Mouse (Mus musculus) forebrain, embryonic 14.5 days (tissue): Measurements from ENCODE around the gene Mroh7. TPM values are rescaled to one million over a fixed set of nuclear protein-coding genes. Genes with fewer than 3 reads are reported as not detected.
A peak's percentile ranks its signal among the peaks of the same experiment; 100 is the strongest.
"Not testable (repeated sequence)": the region's sequence is repeated elsewhere in the genome, so short reads cannot be mapped to it uniquely, and the experiment has no call there.

Experiments
- ATAC-seq: fragments of 200-750 bp; cut with Nextera tagmentation; 2 replicates; pipeline ENCODE4 v1.8.0; 2017; ENCODE audit warnings: mild to moderate bottlenecking, moderate library complexity
- DNase-seq: peaks from one replicate; pipeline ENCODE4 v3.0.0-alpha.2; 2015; ENCODE audit warnings: low spot score
- H3K27ac ChIP-seq: fragments of 300-500 bp; sonication (generic); 2 replicates; pipeline ENCODE4 v1.5.1; 2014; ENCODE audit warnings: low read depth, mild to moderate bottlenecking, control low read depth, low read length, moderate library complexity
- H3K27me3 ChIP-seq: fragments of 300-500 bp; sonication (generic); replicated peaks from 2 replicates; pipeline ENCODE4 v1.6.1; 2014; ENCODE audit warnings: low read length, control low read depth, mixed read lengths; ENCODE audit not compliant: control insufficient read depth, insufficient read depth
- H3K36me3 ChIP-seq: fragments of 300-500 bp; sonication (generic); 2 replicates; pipeline ENCODE4 v1.6.1; 2014; ENCODE audit warnings: low read length, control low read depth; ENCODE audit not compliant: control insufficient read depth, insufficient read depth
- H3K4me1 ChIP-seq: fragments of 300-500 bp; sonication (generic); 2 replicates; pipeline ENCODE4 v1.6.1; 2014; ENCODE audit warnings: antibody characterized with exemption, low read length, control low read depth; ENCODE audit not compliant: control insufficient read depth, insufficient read depth
- H3K4me2 ChIP-seq: fragments of 300-500 bp; sonication (generic); 2 replicates; pipeline ENCODE4 v1.6.1; 2014; ENCODE audit warnings: mild to moderate bottlenecking, control low read depth, low read length
- H3K4me3 ChIP-seq: fragments of 300-500 bp; sonication (generic); 2 replicates; pipeline ENCODE4 v1.5.1; 2014; ENCODE audit warnings: low read depth, low read length, control low read depth
- H3K9ac ChIP-seq: fragments of 300-500 bp; sonication (generic); 2 replicates; pipeline ENCODE4 v1.6.1; 2014; ENCODE audit warnings: mild to moderate bottlenecking, low read length, control low read depth, moderate library complexity
- H3K9me3 ChIP-seq: fragments of 300-500 bp; sonication (generic); replicated peaks from 2 replicates; pipeline ENCODE4 v1.6.1; 2016; ENCODE audit warnings: low read length, control low read depth, mixed read lengths; ENCODE audit not compliant: control insufficient read depth
- WGBS: fragments of 180-500 bp; shearing (Covaris S2); extraction: QIAGEN DNeasy Blood & Tissue Kit; methylation state at CpG from one replicate; pipeline ENCODE4 v1.1.7; 2014; 5-methylcytosine and 5-hydroxymethylcytosine counted together
- polyA plus RNA-seq: library from polyadenylated mRNA; unstranded; fragments of >200 nt; fragmentation: Nextera tagmentation; extraction: Ambion mirVana; gene quantifications from 2 replicates; pipeline ENCODE4 v1.2.1, GENCODE M21; 2014

Gene Mroh7
- 0.09 and 0.18 TPM in 2 replicates for polyA plus RNA-seq

DNA sequence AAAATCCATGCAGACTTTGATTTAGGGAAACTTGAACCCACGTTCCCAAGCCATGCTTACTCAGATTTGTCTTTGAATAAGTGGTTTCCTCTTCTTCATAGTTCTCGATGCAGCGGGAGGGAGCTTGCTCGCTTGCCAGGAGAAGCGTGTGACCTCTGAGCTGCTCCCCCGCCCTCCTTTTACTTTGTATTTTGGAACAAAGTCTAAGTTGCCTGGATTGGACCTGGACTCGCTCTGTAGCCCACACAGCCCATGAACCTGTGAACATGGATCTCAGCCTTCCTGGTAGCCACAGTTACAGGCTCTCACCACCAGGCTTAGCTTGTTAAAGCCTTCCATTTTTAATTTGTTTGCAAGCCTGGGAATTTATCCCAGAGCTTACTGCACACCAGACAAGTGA, at the start of gene Mroh7:
Gene Mroh7 (minus strand): TSS at position 112 of the 400 bp plus-strand sequence.
- Histone ChIP-seq H3K4me1 (no peaks in the 10 kb centered on the region), H3K27me3 (no peaks in the 10 kb centered on the region), H3K9ac (no peak within 1 kb of the TSS), H3K36me3 (no peaks in the 10 kb centered on the region), H3K27ac (no peak within 1 kb of the TSS), H3K4me2 (no peak within 1 kb of the TSS), H3K4me3 (no peak within 1 kb of the TSS), H3K9me3 (no peaks in the 10 kb centered on the region)
- DNase-seq (no peak), ATAC-seq (no peak)
- 81% methylated on average over 7 of the region's 7 CpGs for WGBS

DNA sequence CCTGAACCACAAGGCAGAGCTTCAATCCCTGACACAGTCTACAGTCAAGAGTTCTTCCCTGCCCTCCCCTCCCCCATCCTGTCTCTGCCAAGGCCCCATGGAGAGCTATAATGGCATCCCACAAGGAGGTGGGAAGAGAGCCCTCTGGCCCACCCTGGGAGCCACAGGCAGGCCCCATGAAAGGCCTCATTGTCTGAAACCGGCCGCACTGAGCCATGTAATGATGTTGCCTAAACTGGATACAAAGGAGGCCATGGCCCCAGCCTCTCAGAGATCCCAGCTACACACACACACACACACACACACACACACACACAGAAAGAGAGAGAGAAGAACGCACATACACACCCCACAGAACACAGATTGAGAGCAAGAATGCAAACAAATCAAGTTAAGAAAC, 49.3 kb upstream of the Mroh7 start:
- peaks cover 24% of the 10 kb centered on the region for H3K4me1 ChIP-seq
- 2% methylated on average over 3 of the region's 3 CpGs for WGBS
- peak; percentile 81 for ATAC-seq

DNA sequence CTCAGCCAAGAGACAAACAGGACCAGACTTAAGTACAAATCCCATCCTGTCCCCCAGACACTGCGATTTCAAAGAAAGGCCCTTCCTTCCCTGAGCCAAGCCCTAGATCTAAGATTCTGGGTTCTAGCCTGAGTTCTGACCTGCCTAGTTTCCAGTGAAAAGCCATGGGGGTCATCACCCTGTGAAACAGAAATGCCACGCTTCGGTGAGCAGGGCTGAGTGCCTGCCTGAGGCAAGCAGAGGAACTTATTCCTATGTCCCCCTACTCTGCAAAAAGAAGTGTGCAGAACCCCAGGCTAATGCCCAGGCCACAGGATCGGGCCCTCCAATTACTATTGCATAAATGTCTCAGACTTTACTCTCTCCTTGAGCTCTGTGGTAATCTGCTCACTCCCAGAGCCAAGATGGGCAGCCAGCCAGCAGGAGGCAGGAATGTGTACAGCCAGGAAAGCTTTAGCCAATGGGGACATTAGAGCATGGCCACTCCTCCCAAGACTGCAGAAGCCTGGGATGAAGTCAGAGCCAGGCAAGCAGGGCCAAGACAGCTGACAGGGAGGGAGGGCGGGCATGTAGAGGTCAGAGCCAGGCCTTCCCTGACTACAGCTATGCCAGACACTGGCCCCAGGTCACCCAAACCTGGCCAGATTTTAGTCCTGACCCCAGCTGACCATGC, 47.5 kb upstream of the Mroh7 start:
- Histone ChIP-seq H3K4me3 (no peak overlapping the region), H3K9ac (no peak overlapping the region; the same call in 1 of the 2 replicates)
- WGBS, result 28% methylated on average over 5 of the region's 5 CpGs

More for the DNA sequence above, 49.3 kb upstream of the Mroh7 start:
- Histone ChIP-seq H3K27me3 (no peaks in the 10 kb centered on the region), H3K4me2 (no peak overlapping the region), H3K4me3 (no peak overlapping the region), H3K36me3 (no peaks in the 10 kb centered on the region), H3K9me3 (no peaks in the 10 kb centered on the region), H3K9ac (no peak overlapping the region), H3K27ac (no peak overlapping the region)
- peak; percentile 83 for DNase-seq

DNA sequence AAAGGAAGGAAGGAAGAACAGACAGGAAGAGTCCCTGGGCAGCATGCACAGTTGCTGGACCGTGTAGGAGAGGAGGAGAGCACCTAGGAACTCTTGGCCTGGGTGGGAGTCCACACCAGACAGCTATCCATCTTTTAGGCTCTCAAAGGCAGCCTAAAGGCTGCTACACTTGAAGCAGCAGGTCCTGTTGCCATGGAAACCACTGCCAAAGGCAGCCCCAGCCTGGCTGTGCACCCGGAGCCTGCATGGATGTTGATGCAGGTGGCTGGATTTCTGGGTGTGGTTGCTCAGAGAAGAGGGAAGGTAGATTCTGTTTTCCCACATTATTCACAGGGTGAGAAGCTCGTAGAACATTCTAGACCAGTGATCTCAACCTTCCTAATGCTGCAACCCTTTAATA, 46.3 kb upstream of the Mroh7 start:
- 28% methylated on average over 3 of the region's 3 CpGs for WGBS
- H3K27me3 ChIP-seq, result no peaks in the 10 kb centered on the region
- H3K27ac ChIP-seq, result no peak overlapping the region

More for the DNA sequence above, 47.5 kb upstream of the Mroh7 start:
- no peak overlapping the region for H3K4me2 ChIP-seq
- ATAC-seq (peak; percentile 86), DNase-seq (peak; percentile 95)
- H3K27me3 ChIP-seq, result no peaks in the 10 kb centered on the region
- peaks cover 22% of the 10 kb centered on the region for H3K4me1 ChIP-seq
- H3K27ac ChIP-seq, result peak overlapping the region; percentile 56
- no peaks in the 10 kb centered on the region for H3K9me3 ChIP-seq
- H3K36me3 ChIP-seq, result no peaks in the 10 kb centered on the region

DNA sequence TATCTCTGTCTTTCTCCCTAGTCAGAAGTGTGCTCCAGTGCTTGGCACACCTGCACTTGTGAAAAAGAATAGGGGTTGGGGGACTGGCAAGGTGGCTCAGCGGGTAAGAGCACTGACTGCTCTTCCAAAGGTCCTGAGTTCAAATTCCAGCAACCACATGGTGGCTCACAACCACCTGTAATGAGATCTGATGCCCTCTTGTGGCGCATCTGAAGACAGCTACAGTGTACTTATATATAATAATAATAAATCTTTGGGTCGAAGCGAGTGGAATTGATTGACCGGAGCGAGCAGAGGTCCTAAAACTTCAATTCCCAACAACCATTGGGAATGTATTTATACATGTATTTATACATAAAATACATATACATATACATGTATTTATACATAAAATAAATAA, 45.0 kb upstream of the Mroh7 start:
- H3K27ac ChIP-seq, result not testable (repeated sequence)
- 91% methylated on average over 6 of the region's 6 CpGs for WGBS

More for the DNA sequence above, 46.3 kb upstream of the Mroh7 start:
- Histone ChIP-seq H3K4me2 (no peak overlapping the region), H3K4me1 (peaks cover 22% of the 10 kb centered on the region), H3K9me3 (no peaks in the 10 kb centered on the region), H3K36me3 (no peaks in the 10 kb centered on the region), H3K9ac (no peak overlapping the region), H3K4me3 (no peak overlapping the region)
- ATAC-seq, result peak; percentile 54
- DNase-seq, result peak; percentile 95

DNA sequence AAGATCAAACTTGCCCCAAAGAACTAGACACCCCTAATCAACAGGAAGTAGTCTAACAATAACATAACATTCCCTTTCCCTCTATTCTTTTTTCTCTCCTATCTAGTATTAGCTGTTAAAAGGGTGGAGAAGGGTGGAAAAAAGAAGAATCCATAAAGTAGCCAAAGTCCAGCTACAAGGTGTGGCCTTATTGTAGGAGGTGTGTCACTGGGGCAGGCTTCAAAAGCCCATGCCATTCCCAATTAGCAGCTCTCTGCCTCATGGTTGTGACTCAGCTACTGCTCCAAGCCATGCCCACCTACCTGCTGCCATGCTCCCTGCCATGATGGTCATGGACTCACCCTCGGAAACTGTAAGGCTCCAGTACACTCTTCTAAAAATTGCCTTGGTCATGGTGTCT, 41.8 kb upstream of the Mroh7 start:
- DNase-seq (no peak), ATAC-seq (no peak)
- no peaks in the 10 kb centered on the region for H3K9me3 ChIP-seq
- H3K9ac ChIP-seq, result no peak overlapping the region
- H3K4me2 ChIP-seq, result no peak overlapping the region
- WGBS, result 100% methylated on average over 1 of the region's 1 CpGs
- no peaks in the 10 kb centered on the region for H3K36me3 ChIP-seq
- no peak overlapping the region for H3K4me3 ChIP-seq
- no peaks in the 10 kb centered on the region for H3K27me3 ChIP-seq
- H3K4me1 ChIP-seq, result peaks cover 8% of the 10 kb centered on the region
- no peak overlapping the region for H3K27ac ChIP-seq

More for the DNA sequence above, 45.0 kb upstream of the Mroh7 start:
- H3K9me3 ChIP-seq, H3K36me3 ChIP-seq, H3K4me2 ChIP-seq, H3K4me3 ChIP-seq, ATAC-seq, H3K27me3 ChIP-seq, H3K9ac ChIP-seq, DNase-seq: not testable (repeated sequence)
- H3K4me1 ChIP-seq, result peaks cover 22% of the 10 kb centered on the region

DNA sequence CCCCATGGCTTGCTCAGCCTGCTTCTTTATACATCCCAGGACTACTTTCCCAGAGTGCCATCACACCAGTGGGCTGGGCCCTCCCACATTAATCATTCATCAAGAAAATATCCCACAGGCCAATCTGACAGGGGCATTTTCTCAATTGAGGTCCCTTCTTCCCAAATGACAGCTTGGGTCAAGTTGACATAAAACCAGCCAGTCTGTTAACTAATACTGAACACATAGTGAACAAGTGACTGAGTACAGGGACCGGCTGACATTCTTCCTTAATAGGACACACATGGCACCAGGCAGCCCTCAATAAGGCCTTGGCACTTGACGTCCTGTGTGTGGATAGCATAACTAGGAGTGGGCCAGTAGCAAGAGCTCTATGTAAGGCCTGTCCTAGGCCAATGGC, 38.6 kb upstream of the Mroh7 start:
- no peak overlapping the region for H3K9ac ChIP-seq
- H3K9me3 ChIP-seq, result no peaks in the 10 kb centered on the region
- H3K27me3 ChIP-seq, result no peaks in the 10 kb centered on the region
- no peak overlapping the region for H3K4me3 ChIP-seq
- H3K4me2 ChIP-seq, result no peak overlapping the region
- H3K36me3 ChIP-seq, result no peaks in the 10 kb centered on the region
- no peak overlapping the region for H3K27ac ChIP-seq
- no peak for DNase-seq
- 83% methylated on average over 2 of the region's 2 CpGs for whole genome bisulfite sequencing
- ATAC-seq, result no peak
- no peaks in the 10 kb centered on the region for H3K4me1 ChIP-seq

DNA sequence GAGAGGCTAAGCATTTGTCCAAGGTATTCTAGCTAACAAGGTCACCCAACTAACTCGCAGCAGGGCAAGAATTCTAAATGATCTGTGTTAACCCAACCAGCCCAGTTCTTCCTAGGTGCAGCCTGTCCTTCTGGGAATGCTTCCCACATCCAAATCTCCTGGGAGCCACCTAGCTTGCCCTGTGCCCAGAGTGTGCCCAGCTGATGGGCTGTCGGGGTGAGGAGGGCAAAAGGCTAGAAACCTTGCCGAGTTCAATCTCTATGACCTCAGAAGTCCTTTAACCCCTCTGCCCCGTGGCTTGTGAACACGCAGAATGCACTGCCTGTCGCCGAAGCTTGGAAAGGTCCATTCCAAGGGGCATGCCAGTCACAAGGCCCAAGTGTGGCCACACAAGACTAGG, 33.4 kb upstream of the Mroh7 start:
- no peaks in the 10 kb centered on the region for H3K27me3 ChIP-seq
- WGBS, result 78% methylated on average over 7 of the region's 7 CpGs
- no peaks in the 10 kb centered on the region for H3K36me3 ChIP-seq
- H3K4me1 ChIP-seq, result no peaks in the 10 kb centered on the region
- DNase-seq, result no peak
- no peak overlapping the region for H3K27ac ChIP-seq
- H3K9ac ChIP-seq, result no peak overlapping the region
- no peak overlapping the region for H3K4me3 ChIP-seq
- no peaks in the 10 kb centered on the region for H3K9me3 ChIP-seq
- no peak for ATAC-seq
- no peak overlapping the region for H3K4me2 ChIP-seq

DNA sequence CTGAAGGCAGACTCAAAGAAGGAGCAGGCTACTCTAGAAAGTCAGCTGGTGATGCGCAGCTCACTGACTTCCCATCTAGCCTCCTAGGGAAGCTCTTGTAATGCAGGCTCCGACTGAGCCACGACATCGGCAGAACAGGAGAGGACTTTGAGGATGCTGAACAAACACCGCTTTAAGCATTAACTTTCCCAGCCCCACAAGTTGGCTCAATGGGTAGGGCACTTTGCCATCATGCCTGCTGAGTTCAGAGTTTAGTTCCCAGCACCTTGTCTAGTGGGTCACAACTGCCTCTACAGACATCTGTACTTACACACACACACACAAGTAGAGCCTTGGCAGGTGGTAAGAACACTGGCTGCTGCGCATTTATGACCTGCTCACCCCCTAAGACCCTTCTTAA, 21.0 kb upstream of the Mroh7 start:
- H3K9ac ChIP-seq, result no peak overlapping the region
- H3K27ac ChIP-seq, result no peak overlapping the region
- H3K4me2 ChIP-seq, result no peak overlapping the region
- DNase-seq (no peak), ATAC-seq (no peak)
- no peak overlapping the region for H3K4me3 ChIP-seq
- WGBS, result 94% methylated on average over 6 of the region's 6 CpGs
- H3K27me3 ChIP-seq, result no peaks in the 10 kb centered on the region
- H3K9me3 ChIP-seq, result no peaks in the 10 kb centered on the region
- H3K36me3 ChIP-seq, result no peaks in the 10 kb centered on the region
- no peaks in the 10 kb centered on the region for H3K4me1 ChIP-seq
